Mouse (Mus musculus): ENCODE results near the gene Gba. TPM values are rescaled to one million over a fixed set of nuclear protein-coding genes. Genes with fewer than 3 reads are reported as not detected.
A peak's percentile ranks its signal among the peaks of the same experiment; 100 is the strongest.

Gene Gba
- polyA plus RNA-seq, 1 experiment from 2014 or later, result 26.3 TPM

DNA sequence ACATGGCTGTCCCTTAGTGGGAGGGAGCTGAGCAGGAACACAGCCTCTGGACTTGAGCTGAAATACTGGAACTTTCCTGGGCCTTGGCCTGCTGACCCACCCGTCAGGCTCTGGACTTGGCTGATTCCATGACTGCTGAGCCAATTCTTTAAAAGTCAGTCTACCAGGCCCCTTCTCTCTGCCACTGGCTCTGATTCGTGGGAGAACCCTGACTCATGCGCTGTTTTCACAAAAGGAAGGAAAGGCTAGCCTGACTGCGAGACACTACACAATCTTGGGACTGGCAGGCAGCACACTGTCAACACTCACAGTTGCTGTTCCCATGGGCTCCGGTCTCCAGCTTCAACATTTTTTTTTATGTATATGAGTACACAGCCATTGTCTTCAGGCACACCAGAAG is 53.4 kb downstream of the Gba start:
- ATAC-seq, result 0 out of 2 replicates have a peak, but pooled peaks have one; percentile 22
- no peaks in the 10 kb centered on the region for H3K27me3 ChIP-seq (ENCODE audit: insufficient read depth, low read length)
- TF ChIP-seq CTCF (IDR thresholded peaks at IDR 0.05; ENCODE audit: low read depth) (no peak), EP300 (IDR thresholded peaks at IDR 0.05; ENCODE audit: low read depth) (no peak)

More for the DNA sequence above, 53.4 kb downstream of the Gba start:
- H3K4me2 ChIP-seq (ENCODE audit: low read depth, low read length), result no peak overlapping the region
- no peak overlapping the region for H3K4me3 ChIP-seq (ENCODE audit: low read depth, low read length)
- WGBS (ENCODE audit: insufficient replicate concordance), result 64% methylated on average over 5 of the region's 5 CpGs
- H3K27ac ChIP-seq (ENCODE audit: low read depth), result no peak overlapping the region
- H3K36me3 ChIP-seq (replicated peaks; ENCODE audit: insufficient read depth, low read length), result no peaks in the 10 kb centered on the region
- H3K9ac ChIP-seq (replicated peaks), result no peak overlapping the region
- H3K9me3 ChIP-seq (ENCODE audit: low read length), result no peaks in the 10 kb centered on the region
- DNase-seq, result no peak
- peaks cover 8% of the 10 kb centered on the region for H3K4me1 ChIP-seq (ENCODE audit: insufficient read depth)

MicroRNAs within 50 kb of the gene (microRNA counts, 519-probe panel; counts per million panel counts)
- microRNA mmu-miR-92b, result not detected

Small RNAs within 50 kb of the gene (microRNA-seq; reads per million reads assigned to microRNA genes)
- 13.8 reads per million, percentile 23 among the genes with 10 or more reads in this experiment for gene Mir92b

Other genes with a start within 250 kb of the Gba start
- 2.4 and 2.5 TPM in 2 replicates for gene Rusc1, start 109.6 kb upstream of the Gba start, polyA plus RNA-seq (2015; fragmentation: Nextera tagmentation; extraction: Ambion mirVana)
- not detected in 2 replicates for gene Gm43738, start 101.8 kb upstream of the Gba start, polyA plus RNA-seq (2015; fragmentation: Nextera tagmentation; extraction: Ambion mirVana)
- gene Fdps, start 101.0 kb upstream of the Gba start, polyA plus RNA-seq (2015; fragmentation: Nextera tagmentation; extraction: Ambion mirVana), result 75.8 and 82.2 TPM in 2 replicates
- 18.6 and 27.8 TPM in 2 replicates for gene Pklr, start 66.8 kb upstream of the Gba start, polyA plus RNA-seq (2015; fragmentation: Nextera tagmentation; extraction: Ambion mirVana)
- 0.19 and 0.49 TPM in 2 replicates for gene Hcn3, start 42.7 kb upstream of the Gba start, polyA plus RNA-seq (2015; fragmentation: Nextera tagmentation; extraction: Ambion mirVana)
- 5.0 and 5.7 TPM in 2 replicates for gene Clk2, start 38.1 kb upstream of the Gba start, polyA plus RNA-seq (2015; fragmentation: Nextera tagmentation; extraction: Ambion mirVana)
- 50.1 and 52.2 TPM in 2 replicates for gene Scamp3, start 25.5 kb upstream of the Gba start, polyA plus RNA-seq (2015; fragmentation: Nextera tagmentation; extraction: Ambion mirVana)
- gene Fam189b, start 19.8 kb upstream of the Gba start, polyA plus RNA-seq (2015; fragmentation: Nextera tagmentation; extraction: Ambion mirVana), result 1.4 and 2.1 TPM in 2 replicates
- gene Thbs3, start 12.3 kb downstream of the Gba start, polyA plus RNA-seq (2015; fragmentation: Nextera tagmentation; extraction: Ambion mirVana), result 1.3 and 1.8 TPM in 2 replicates
- 105 and 111 TPM in 2 replicates for gene Mtx1, start 24.2 kb downstream of the Gba start, polyA plus RNA-seq (2015; fragmentation: Nextera tagmentation; extraction: Ambion mirVana)
- 0.40 and 0.56 TPM in 2 replicates for gene Muc1, start 26.1 kb downstream of the Gba start, polyA plus RNA-seq (2015; fragmentation: Nextera tagmentation; extraction: Ambion mirVana)
- 141 TPM in 2 replicates for gene Krtcap2, start 43.0 kb downstream of the Gba start, polyA plus RNA-seq (2015; fragmentation: Nextera tagmentation; extraction: Ambion mirVana)
- gene Trim46, start 43.4 kb downstream of the Gba start, polyA plus RNA-seq (2015; fragmentation: Nextera tagmentation; extraction: Ambion mirVana), result 0.06 and 0.21 TPM in 2 replicates
- 63.2 and 73.2 TPM in 2 replicates for gene Dpm3, start 56.4 kb downstream of the Gba start, polyA plus RNA-seq (2015; fragmentation: Nextera tagmentation; extraction: Ambion mirVana)
- gene Slc50a1, start 67.6 kb downstream of the Gba start, polyA plus RNA-seq (2015; fragmentation: Nextera tagmentation; extraction: Ambion mirVana), result 18.3 and 19.6 TPM in 2 replicates
- gene Efna1, start 78.2 kb downstream of the Gba start, polyA plus RNA-seq (2015; fragmentation: Nextera tagmentation; extraction: Ambion mirVana), result 22.1 and 27.8 TPM in 2 replicates
- not detected in 2 replicates for gene Efna3, start 120.0 kb downstream of the Gba start, polyA plus RNA-seq (2015; fragmentation: Nextera tagmentation; extraction: Ambion mirVana)
- 0.36 and 0.56 TPM in 2 replicates for gene Efna4, start 135.1 kb downstream of the Gba start, polyA plus RNA-seq (2015; fragmentation: Nextera tagmentation; extraction: Ambion mirVana)
- gene Adam15, start 147.1 kb downstream of the Gba start, polyA plus RNA-seq (2015; fragmentation: Nextera tagmentation; extraction: Ambion mirVana), result 9.1 and 9.2 TPM in 2 replicates
- 0.05 TPM in 1 of 2 replicates, not detected in the other for gene Dcst2, start 159.0 kb downstream of the Gba start, polyA plus RNA-seq (2015; fragmentation: Nextera tagmentation; extraction: Ambion mirVana)
- 0.13 and 0.15 TPM in 2 replicates for gene Dcst1, start 162.3 kb downstream of the Gba start, polyA plus RNA-seq (2015; fragmentation: Nextera tagmentation; extraction: Ambion mirVana)
- 4.1 and 4.7 TPM in 2 replicates for gene Zbtb7b, start 191.8 kb downstream of the Gba start, polyA plus RNA-seq (2015; fragmentation: Nextera tagmentation; extraction: Ambion mirVana)
- not detected in 2 replicates for gene Lenep, start 199.9 kb downstream of the Gba start, polyA plus RNA-seq (2015; fragmentation: Nextera tagmentation; extraction: Ambion mirVana)
- gene Flad1, start 208.9 kb downstream of the Gba start, polyA plus RNA-seq (2015; fragmentation: Nextera tagmentation; extraction: Ambion mirVana), result 18.8 and 20.0 TPM in 2 replicates
- 130 and 141 TPM in 2 replicates for gene Cks1b, start 215.5 kb downstream of the Gba start, polyA plus RNA-seq (2015; fragmentation: Nextera tagmentation; extraction: Ambion mirVana)
- 23.8 and 24.7 TPM in 2 replicates for gene Shc1, start 215.5 kb downstream of the Gba start, polyA plus RNA-seq (2015; fragmentation: Nextera tagmentation; extraction: Ambion mirVana)
- 5.9 and 6.9 TPM in 2 replicates for gene Pygo2, start 227.3 kb downstream of the Gba start, polyA plus RNA-seq (2015; fragmentation: Nextera tagmentation; extraction: Ambion mirVana)
- gene Pbxip1, start 233.8 kb downstream of the Gba start, polyA plus RNA-seq (2015; fragmentation: Nextera tagmentation; extraction: Ambion mirVana), result 9.4 and 9.8 TPM in 2 replicates

All from liver, postnatal 0 days (tissue).